Mouse (Mus musculus) CD4-positive helper T cell, adult 2 months (primary cell): ENCODE results near the gene Eif2s2.
"Not testable (repeated sequence)": the region's sequence is repeated elsewhere in the genome, so short reads cannot be mapped to it uniquely, and the experiment has no call there.

Experiments used
- DNase-seq: peaks from one replicate; pipeline ENCODE4 v3.0.0-alpha.2; 2012; ENCODE audit warnings: low read depth, missing footprints, low spot score

The Eif2s2 gene

GRCm38 (mm10) chr2:154892201-154893044 lies at the start of gene Eif2s2:
TSS of gene Eif2s2 (minus strand) at chr2:154892935.
- peak; percentile 99 for DNase-seq

DNA sequence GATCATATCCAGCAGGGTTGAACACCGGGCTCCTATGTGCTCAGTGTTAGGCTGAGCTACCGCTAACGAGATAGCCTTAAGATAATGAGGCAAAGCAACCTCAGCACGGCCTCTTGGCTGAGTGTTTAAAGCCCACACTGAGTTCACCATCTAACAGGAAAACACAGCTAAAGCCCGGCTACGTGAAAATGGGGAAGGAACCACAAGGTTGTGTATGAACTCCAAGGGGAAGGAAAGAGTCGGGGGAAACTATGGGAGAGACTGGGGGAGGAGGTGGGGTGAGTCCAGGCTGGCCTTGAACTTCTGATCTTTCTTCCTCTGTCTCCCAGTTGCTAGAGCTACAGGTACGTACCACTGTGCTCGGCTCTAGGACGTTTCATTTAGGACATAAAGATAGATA lies 49.2 kb upstream of the Eif2s2 start:
- no peak for DNase-seq

DNA sequence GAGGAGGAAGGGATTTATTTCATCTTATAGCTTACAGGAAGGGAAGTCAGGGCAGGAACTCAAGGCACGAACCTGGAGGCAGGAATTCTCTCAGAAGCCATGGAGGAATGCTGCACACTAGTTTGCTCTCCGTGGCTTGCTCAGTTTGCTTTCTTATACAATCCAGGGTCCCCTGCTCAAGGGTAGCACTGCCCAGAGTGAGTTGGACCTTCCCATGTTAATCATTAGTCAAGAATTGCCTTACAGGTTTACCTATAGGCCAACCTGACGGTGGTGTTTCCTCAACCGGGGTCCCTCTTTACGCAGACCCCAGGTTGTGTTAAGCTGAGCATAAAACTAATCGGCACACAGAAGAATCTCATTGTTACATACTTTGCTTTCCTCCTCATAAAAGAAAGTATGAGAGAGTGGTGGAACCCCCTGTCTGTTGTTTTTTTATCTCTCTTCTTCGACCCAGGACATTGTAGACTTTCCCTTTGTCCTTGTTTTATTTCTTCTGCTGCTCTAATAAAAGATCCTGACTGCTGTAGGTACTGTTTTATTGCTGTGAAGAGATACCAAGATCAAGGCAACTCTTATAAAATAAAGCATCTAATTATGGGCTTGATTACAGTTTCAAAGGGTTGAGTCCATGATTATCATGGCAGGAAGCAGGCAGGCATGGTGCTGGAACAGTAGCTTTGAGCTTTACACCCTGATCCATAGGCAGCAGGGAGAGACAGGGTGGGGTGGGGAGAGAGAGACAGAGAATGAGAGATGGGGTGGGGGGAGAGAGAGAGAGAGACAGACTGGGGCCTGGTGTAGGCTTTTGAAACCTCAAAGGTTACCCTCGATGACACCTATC lies 45.0 kb upstream of the Eif2s2 start:
- no peak for DNase-seq

DNA sequence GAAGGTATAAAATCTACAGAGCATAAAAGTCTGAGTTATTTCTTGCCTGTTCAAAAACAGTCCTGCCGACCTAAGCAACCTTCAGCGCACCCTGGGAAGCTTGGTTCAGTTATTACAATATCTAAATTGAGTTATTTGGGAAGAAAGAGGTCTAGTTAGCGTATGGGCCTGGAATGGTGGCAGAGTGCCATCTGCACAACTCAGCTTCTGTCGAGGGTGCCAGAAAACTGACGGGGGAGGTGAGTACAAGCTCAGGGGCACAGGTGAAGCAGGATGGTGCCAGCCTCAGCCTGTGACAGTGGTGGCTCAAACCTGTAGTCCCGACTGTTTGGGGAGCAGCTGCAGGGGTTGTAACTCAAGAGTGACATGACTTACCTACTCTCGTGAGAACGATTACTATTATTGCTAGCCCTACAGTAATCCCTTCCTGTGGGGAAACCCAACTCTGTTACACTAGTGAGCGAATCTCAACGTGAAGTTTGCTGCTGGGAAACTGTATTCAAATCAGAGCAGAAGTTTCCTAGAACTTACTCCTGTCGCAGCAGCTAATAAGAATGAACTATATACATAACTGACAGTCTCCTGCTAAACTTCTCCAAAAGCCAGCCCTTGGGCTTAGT lies 43.9 kb upstream of the Eif2s2 start:
- no peak for DNase-seq

DNA sequence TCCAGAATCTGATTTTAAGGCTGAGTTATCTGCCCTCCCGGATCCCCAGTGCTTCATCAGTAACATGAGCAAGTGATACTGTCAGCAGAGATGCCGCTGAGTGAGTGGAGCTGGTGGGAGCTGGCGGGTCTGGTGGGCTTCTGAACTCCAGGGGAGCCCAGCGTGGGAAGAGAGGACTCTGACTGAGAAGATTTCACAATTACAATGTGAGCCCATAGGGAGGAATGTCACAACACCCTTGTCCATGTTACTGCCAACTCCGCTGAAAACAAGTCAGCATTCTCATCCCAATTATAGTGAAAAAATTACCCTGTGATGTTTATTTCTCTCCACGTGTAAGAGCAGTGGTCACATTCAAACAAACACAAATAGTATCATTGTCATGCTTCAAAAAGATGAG lies 43.4 kb upstream of the Eif2s2 start:
- DNase-seq = no peak

DNA sequence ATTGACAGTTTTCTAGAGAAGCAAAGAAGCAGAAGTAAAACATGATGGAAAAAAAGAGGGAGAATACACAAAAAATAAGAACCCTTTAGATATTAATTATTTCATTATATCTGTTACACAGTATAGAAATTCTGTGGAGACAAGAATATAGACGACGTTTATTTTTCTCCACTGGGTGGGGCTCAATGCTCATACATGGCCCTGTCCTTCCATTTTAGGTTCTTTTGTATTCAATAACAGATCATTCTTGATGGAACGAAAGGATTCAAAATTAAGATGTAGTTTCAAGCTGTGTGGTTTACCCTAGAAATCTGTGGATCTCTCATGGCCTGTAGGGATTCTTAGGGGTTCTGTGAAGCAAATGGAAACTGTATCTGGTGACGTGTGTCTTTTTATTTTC lies 41.1 kb upstream of the Eif2s2 start:
- DNase-seq = peak; percentile 40

DNA sequence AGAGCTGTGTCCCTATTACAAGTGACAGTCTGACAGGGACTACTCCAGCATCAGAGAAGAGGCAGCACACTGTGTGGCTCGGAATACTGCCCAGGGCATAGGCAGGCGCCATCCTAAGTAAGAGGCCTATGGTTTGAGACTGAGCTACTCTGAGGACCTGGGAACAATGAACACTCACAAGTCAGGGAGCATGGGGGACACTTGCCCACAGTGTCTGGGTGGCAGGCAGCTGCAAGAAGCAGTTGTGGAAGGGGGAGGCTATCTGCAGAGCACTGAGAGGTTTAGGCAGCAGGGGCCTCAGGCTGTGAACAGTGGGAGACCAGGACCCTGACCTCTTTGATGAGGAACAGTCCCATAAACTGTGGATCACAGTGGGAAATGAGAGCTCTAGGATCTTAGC lies 35.6 kb upstream of the Eif2s2 start:
- DNase-seq = no peak

DNA sequence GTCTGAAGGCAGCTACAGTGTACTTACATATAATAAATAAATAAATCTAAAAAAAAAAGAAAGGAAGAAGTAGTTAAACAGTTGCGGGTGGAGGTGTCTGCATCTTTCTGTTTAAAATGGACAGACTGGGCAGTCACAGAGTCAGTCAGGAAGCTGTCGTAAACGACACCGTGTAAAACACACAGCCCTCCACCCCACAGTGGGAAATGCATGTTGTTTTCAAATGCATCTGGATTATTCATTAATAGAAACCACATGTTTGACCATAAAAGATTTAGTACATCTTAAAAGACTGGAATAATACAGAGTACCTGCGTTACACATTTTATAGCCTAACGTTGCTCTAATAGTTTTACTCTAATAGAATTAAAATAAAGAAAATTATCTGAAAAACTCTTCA lies 34.1 kb upstream of the Eif2s2 start:
- DNase-seq = no peak

- no peak for DNase-seq
Measured at GRCm38 (mm10) chr2:154925411-154926031, 32.8 kb upstream of the Eif2s2 start.

GRCm38 (mm10) chr2:154922134-154922533 lies 29.4 kb upstream of the Eif2s2 start:
- not testable (repeated sequence) for DNase-seq

- DNase-seq = no peak
Measured at GRCm38 (mm10) chr2:154920896-154921295, 28.2 kb upstream of the Eif2s2 start.

- no peak for DNase-seq
Measured at GRCm38 (mm10) chr2:154917866-154918641, 25.3 kb upstream of the Eif2s2 start.

DNA sequence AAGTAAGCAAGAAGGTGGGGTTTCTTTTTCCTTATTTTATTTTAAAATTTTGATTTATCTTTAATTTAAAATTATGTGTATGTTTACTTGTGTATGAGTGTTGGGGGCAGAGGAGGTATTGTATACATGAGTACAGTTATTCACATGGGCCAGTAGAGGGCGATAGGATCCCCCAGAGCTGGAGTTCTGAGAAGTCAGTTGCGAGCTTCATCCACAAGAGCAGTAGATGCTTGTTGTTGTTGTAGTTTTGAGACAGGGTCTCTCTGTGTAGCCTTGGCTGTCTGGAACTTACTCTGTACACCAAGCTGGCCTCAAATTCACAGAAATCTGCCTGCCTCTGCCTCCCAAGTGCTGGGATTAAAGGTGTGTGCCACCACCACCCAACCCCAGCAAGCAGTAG lies 23.8 kb upstream of the Eif2s2 start:
- peak; percentile 50 for DNase-seq

DNA sequence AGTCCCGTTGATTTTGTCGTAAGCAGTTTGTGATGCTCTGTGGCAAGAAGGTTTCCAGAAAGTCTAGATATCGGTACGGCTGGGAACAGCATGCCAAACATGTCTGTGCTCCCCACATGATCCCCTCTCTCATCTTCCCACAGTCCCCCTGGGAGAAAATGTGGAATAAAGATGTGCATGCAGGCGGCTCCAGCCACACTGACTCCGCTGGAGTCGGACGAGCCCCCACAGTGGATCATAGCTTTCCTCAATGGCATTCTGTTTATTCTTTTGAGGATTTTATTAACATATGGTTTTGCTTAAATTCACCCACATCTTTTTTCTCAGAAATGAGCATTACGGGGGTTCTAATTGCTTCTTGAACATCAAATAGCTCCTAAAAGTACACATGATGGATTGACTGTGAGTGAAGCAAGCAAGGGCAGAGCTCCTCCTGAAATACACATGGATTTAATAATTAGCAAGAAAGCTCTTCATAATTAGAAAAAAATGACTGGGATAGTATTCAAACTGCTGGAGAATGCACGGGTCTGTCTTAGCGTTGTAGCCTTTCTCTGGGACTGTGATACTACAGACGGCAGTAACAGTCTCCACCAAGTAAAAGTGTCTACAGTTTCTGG lies 23.3 kb upstream of the Eif2s2 start:
- no peak for DNase-seq

- peak; percentile 16 for DNase-seq
Measured at GRCm38 (mm10) chr2:154909789-154910188, 17.1 kb upstream of the Eif2s2 start.

GRCm38 (mm10) chr2:154908223-154908622 lies 15.5 kb upstream of the Eif2s2 start:
- DNase-seq = peak; percentile 42

DNA sequence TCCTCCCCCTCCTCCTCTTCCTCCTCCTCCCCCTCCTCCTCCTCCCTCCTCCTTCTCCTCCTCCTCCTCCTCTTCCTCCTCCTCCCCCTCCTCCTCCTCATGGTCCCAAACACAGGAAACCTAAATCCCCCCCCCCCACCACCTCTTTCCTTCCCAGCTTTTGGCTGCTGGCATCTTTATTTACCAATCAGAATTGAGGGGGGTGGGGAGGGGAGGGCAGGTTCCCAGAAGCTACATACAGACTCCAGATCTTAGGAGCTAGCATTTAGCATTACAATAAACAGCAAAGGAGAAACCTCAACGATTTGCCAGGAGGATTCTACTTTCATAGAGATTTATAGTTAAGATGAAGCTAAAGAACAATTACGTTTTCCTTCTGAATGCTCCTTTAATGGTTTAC lies 13.1 kb upstream of the Eif2s2 start:
- DNase-seq = no peak

- DNase-seq = no peak
Measured at GRCm38 (mm10) chr2:154902111-154902510, 9.4 kb upstream of the Eif2s2 start.

DNA sequence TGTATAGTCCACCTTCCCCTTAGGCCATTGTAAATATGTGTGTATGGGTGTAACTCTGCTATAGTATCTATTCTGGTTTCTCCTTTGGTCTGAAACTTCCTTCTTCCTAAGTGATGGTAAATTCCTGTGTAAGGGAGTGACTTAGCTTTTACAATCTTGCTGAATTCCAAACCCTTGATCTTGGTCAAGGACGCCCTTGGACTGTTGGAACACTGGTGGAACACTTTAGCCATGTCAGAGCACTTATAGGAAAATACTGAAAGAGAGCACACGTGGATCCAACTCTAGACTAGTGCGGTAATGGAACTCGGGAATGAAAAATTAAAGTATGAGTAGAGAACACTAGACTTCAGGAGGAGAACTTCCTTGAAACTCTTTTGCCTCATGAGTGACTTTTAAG lies 6.7 kb upstream of the Eif2s2 start:
- DNase-seq = not testable (repeated sequence)

GRCm38 (mm10) chr2:154899004-154899403 lies 6.3 kb upstream of the Eif2s2 start:
- not testable (repeated sequence) for DNase-seq

GRCm38 (mm10) chr2:154893548-154893947 lies 813 bp upstream of the Eif2s2 start:
- DNase-seq = no peak
